Mouse (Mus musculus): ENCODE measurements around the gene Pdpk1. TPM values are rescaled to one million over a fixed set of nuclear protein-coding genes. Genes with fewer than 3 reads are reported as not detected.

The Pdpk1 gene
- polyA plus RNA-seq, 1 experiment from 2014 or later: 38.6 TPM

- H3K9me3 ChIP-seq: no peaks in the 10 kb centered on the region
- H3K9ac ChIP-seq: no peak overlapping the region
- H3K4me2 ChIP-seq: no peak overlapping the region
- no peaks in the 10 kb centered on the region for H3K27me3 ChIP-seq
- H3K4me3 ChIP-seq: no peak overlapping the region
- no peaks in the 10 kb centered on the region for H3K4me1 ChIP-seq
- no peak for ATAC-seq (ENCODE audit: insufficient number of reproducible peaks, low FRiP score, low TSS enrichment, low read depth)
- peaks cover 90% of the 10 kb centered on the region for H3K36me3 ChIP-seq
- no peak overlapping the region for H3K27ac ChIP-seq
- WGBS: 91% methylated on average over 14 of the region's 14 CpGs
Observed at GRCm38 (mm10) chr17:24056636-24057625, 93.8 kb downstream of the Pdpk1 start.

GRCm38 (mm10) chr17:24049008-24049407 lies 101.7 kb downstream of the Pdpk1 start:
- no peak overlapping the region for H3K27ac ChIP-seq
- H3K4me3 ChIP-seq: no peak overlapping the region
- H3K4me2 ChIP-seq: no peak overlapping the region
- ATAC-seq (ENCODE audit: insufficient number of reproducible peaks, low FRiP score, low TSS enrichment, low read depth): no peak
- H3K9ac ChIP-seq: no peak overlapping the region
- no peaks in the 10 kb centered on the region for H3K27me3 ChIP-seq
- WGBS: 87% methylated on average over 8 of the region's 8 CpGs
- H3K36me3 ChIP-seq: peaks cover 72% of the 10 kb centered on the region
- no peaks in the 10 kb centered on the region for H3K9me3 ChIP-seq
- no peaks in the 10 kb centered on the region for H3K4me1 ChIP-seq

- no peak overlapping the region for H3K27ac ChIP-seq
- no peak overlapping the region for H3K4me2 ChIP-seq
- H3K9ac ChIP-seq: no peak overlapping the region
- no peaks in the 10 kb centered on the region for H3K4me1 ChIP-seq
- no peak overlapping the region for H3K4me3 ChIP-seq
- ATAC-seq (ENCODE audit: insufficient number of reproducible peaks, low FRiP score, low TSS enrichment, low read depth): no peak
- peaks cover 63% of the 10 kb centered on the region for H3K36me3 ChIP-seq
- no peaks in the 10 kb centered on the region for H3K27me3 ChIP-seq
- 85% methylated on average over 5 of the region's 5 CpGs for WGBS
- no peaks in the 10 kb centered on the region for H3K9me3 ChIP-seq
Observed at GRCm38 (mm10) chr17:24048053-24048452, 102.7 kb downstream of the Pdpk1 start.

GRCm38 (mm10) chr17:24046026-24046425 lies 104.7 kb downstream of the Pdpk1 start:
- Histone ChIP-seq H3K9me3 (no peaks in the 10 kb centered on the region), H3K36me3 (peaks cover 44% of the 10 kb centered on the region), H3K27me3 (no peaks in the 10 kb centered on the region), H3K9ac (no peak overlapping the region), H3K4me2 (no peak overlapping the region), H3K4me3 (no peak overlapping the region), H3K27ac (no peak overlapping the region), H3K4me1 (no peaks in the 10 kb centered on the region)
- ATAC-seq (ENCODE audit: insufficient number of reproducible peaks, low FRiP score, low TSS enrichment, low read depth): no peak
- 36% methylated on average over 5 of the region's 5 CpGs for WGBS

GRCm38 (mm10) chr17:24045608-24046007 lies 105.1 kb downstream of the Pdpk1 start:
- H3K4me1 ChIP-seq: no peaks in the 10 kb centered on the region
- H3K4me2 ChIP-seq: no peak overlapping the region
- ATAC-seq (ENCODE audit: insufficient number of reproducible peaks, low FRiP score, low TSS enrichment, low read depth): no peak
- H3K9ac ChIP-seq: no peak overlapping the region
- H3K27ac ChIP-seq: no peak overlapping the region
- no peaks in the 10 kb centered on the region for H3K9me3 ChIP-seq
- H3K27me3 ChIP-seq: no peaks in the 10 kb centered on the region
- no peak overlapping the region for H3K4me3 ChIP-seq
- 74% methylated on average over 10 of the region's 10 CpGs for WGBS
- peaks cover 40% of the 10 kb centered on the region for H3K36me3 ChIP-seq

GRCm38 (mm10) chr17:24044482-24044881 lies 106.2 kb downstream of the Pdpk1 start:
- Histone ChIP-seq H3K27me3 (no peaks in the 10 kb centered on the region), H3K4me3 (no peak overlapping the region), H3K27ac (no peak overlapping the region), H3K9ac (no peak overlapping the region), H3K36me3 (peaks cover 33% of the 10 kb centered on the region), H3K9me3 (no peaks in the 10 kb centered on the region), H3K4me2 (no peak overlapping the region), H3K4me1 (no peaks in the 10 kb centered on the region)
- no peak for ATAC-seq (ENCODE audit: insufficient number of reproducible peaks, low FRiP score, low TSS enrichment, low read depth)
- WGBS: 58% methylated on average over 5 of the region's 5 CpGs

GRCm38 (mm10) chr17:24037844-24038243 lies 112.9 kb downstream of the Pdpk1 start, which contains the start of gene Prss27:
Gene Prss27, plus strand, starts transcription at chr17:24038144.
- Histone ChIP-seq H3K4me2 (no peak within 1 kb of the TSS), H3K27me3 (no peaks in the 10 kb centered on the region), H3K9me3 (no peaks in the 10 kb centered on the region), H3K36me3 (no peaks in the 10 kb centered on the region), H3K9ac (no peak within 1 kb of the TSS), H3K4me3 (no peak within 1 kb of the TSS), H3K4me1 (no peaks in the 10 kb centered on the region), H3K27ac (no peak within 1 kb of the TSS)
- ATAC-seq (ENCODE audit: insufficient number of reproducible peaks, low FRiP score, low TSS enrichment, low read depth): no peak
- 67% methylated on average over 4 of the region's 4 CpGs for WGBS

GRCm38 (mm10) chr17:24037360-24037759 lies 113.4 kb downstream of the Pdpk1 start:
- no peaks in the 10 kb centered on the region for H3K9me3 ChIP-seq
- no peak overlapping the region for H3K4me3 ChIP-seq
- H3K9ac ChIP-seq: no peak overlapping the region
- H3K4me2 ChIP-seq: no peak overlapping the region
- H3K4me1 ChIP-seq: no peaks in the 10 kb centered on the region
- no peaks in the 10 kb centered on the region for H3K27me3 ChIP-seq
- 72% methylated on average over 13 of the region's 13 CpGs for WGBS
- no peak for ATAC-seq (ENCODE audit: insufficient number of reproducible peaks, low FRiP score, low TSS enrichment, low read depth)
- no peaks in the 10 kb centered on the region for H3K36me3 ChIP-seq
- H3K27ac ChIP-seq: no peak overlapping the region

- Histone ChIP-seq H3K4me1 (no peaks in the 10 kb centered on the region), H3K36me3 (no peaks in the 10 kb centered on the region), H3K9me3 (no peaks in the 10 kb centered on the region), H3K27ac (no peak overlapping the region), H3K9ac (no peak overlapping the region), H3K27me3 (no peaks in the 10 kb centered on the region), H3K4me3 (no peak overlapping the region), H3K4me2 (no peak overlapping the region)
- ATAC-seq (ENCODE audit: insufficient number of reproducible peaks, low FRiP score, low TSS enrichment, low read depth): no peak
- WGBS: 66% methylated on average over 6 of the region's 6 CpGs
Observed at GRCm38 (mm10) chr17:24036954-24037353, 113.8 kb downstream of the Pdpk1 start.

GRCm38 (mm10) chr17:24035087-24035486 lies 115.6 kb downstream of the Pdpk1 start:
- no peaks in the 10 kb centered on the region for H3K36me3 ChIP-seq
- H3K27ac ChIP-seq: no peak overlapping the region
- ATAC-seq (ENCODE audit: insufficient number of reproducible peaks, low FRiP score, low TSS enrichment, low read depth): no peak
- H3K4me2 ChIP-seq: no peak overlapping the region
- H3K4me1 ChIP-seq: no peaks in the 10 kb centered on the region
- 67% methylated on average over 7 of the region's 7 CpGs for WGBS
- H3K4me3 ChIP-seq: no peak overlapping the region
- H3K27me3 ChIP-seq: no peaks in the 10 kb centered on the region
- no peak overlapping the region for H3K9ac ChIP-seq
- no peaks in the 10 kb centered on the region for H3K9me3 ChIP-seq

- H3K4me2 ChIP-seq: no peak overlapping the region
- no peaks in the 10 kb centered on the region for H3K4me1 ChIP-seq
- no peak overlapping the region for H3K4me3 ChIP-seq
- H3K27ac ChIP-seq: no peak overlapping the region
- no peak for ATAC-seq (ENCODE audit: insufficient number of reproducible peaks, low FRiP score, low TSS enrichment, low read depth)
- no peaks in the 10 kb centered on the region for H3K9me3 ChIP-seq
- H3K9ac ChIP-seq: no peak overlapping the region
- no peaks in the 10 kb centered on the region for H3K36me3 ChIP-seq
- H3K27me3 ChIP-seq: no peaks in the 10 kb centered on the region
- 86% methylated on average over 19 of the region's 22 CpGs for WGBS
Observed at GRCm38 (mm10) chr17:24030551-24030950, 120.2 kb downstream of the Pdpk1 start.

GRCm38 (mm10) chr17:24029477-24029876 lies 121.2 kb downstream of the Pdpk1 start:
- WGBS: 71% methylated on average over 7 of the region's 7 CpGs
- no peak overlapping the region for H3K9ac ChIP-seq
- no peak overlapping the region for H3K27ac ChIP-seq
- H3K9me3 ChIP-seq: no peaks in the 10 kb centered on the region
- H3K36me3 ChIP-seq: no peaks in the 10 kb centered on the region
- H3K4me1 ChIP-seq: no peaks in the 10 kb centered on the region
- no peak for ATAC-seq (ENCODE audit: insufficient number of reproducible peaks, low FRiP score, low TSS enrichment, low read depth)
- no peak overlapping the region for H3K4me2 ChIP-seq
- H3K4me3 ChIP-seq: no peak overlapping the region
- no peaks in the 10 kb centered on the region for H3K27me3 ChIP-seq

All from limb, embryonic 15.5 days (tissue).